Mouse (Mus musculus) spleen, adult 2 months (tissue): ENCODE results near the gene Ccdc93.

Experiments
- CTCF ChIP-seq: fragments of 200-500 bp; IDR thresholded peaks from 2 replicates; pipeline ENCODE4 v1.5.1; 2011; ENCODE audit warnings: mild to moderate bottlenecking, inconsistent platforms; ENCODE audit not compliant: insufficient read depth, insufficient read length, insufficient replicate concordance; ENCODE audit errors: extremely low read depth
- POLR2A ChIP-seq: fragments of 200-500 bp; IDR thresholded peaks from 2 replicates; pipeline ENCODE4 v1.6.1; 2011; ENCODE audit warnings: low read depth, low read length, inconsistent platforms

DNA sequence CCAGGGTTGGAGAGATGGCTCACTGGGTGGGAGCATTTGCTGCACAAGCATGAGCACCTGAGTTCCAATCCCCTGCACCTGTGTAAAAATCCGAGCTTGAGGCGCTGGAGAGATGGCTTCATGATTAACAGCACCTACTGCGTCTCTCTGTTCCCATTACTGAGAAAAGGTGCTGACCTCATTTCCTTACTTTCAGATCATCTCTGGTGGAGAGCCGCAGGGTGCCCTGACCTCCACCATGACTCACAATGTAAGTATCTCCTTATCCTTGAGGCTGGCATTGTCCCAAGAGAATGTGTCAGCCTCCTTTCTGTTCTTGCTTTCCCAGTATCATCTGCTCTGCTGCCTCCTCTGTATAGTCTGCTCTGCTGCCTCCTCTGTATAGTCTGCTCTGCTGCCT, 52.2 kb downstream of the Ccdc93 start:
- TF ChIP-seq CTCF, result no peak
- TF ChIP-seq POLR2A, result no peak
